Mouse (Mus musculus): Measurements from ENCODE around the gene Gm17349.

GRCm38 (mm10) chr15:99714858-99715257, 9.6 kb upstream of the Gm17349 start:
- no peak for TF ChIP-seq POLR2A (IDR thresholded peaks at IDR 0.05; ENCODE audit: borderline replicate concordance, low read depth, low read length)
- peak; percentile 78 for TF ChIP-seq CTCF (IDR thresholded peaks at IDR 0.05; ENCODE audit: low read depth, low read length)
